Mouse (Mus musculus): Measurements from ENCODE around the gene Kcnh3.

The Kcnh3 gene

GRCm38 (mm10) chr15:99253175-99253479 lies 28.5 kb downstream of the Kcnh3 start:
- ChIA-PET POLR2A (interaction anchor here in 2 of 4 experiments (0.7 to 2.7 kb wide), 9 partner anchors 11 to 319 kb away, joined by 3 to 13 read pairs (median 4); partner anchors contain the start of genes Tmbim6 (in 1 of the 2), Tuba1b (in 1 of the 2) and Tuba1c (in 1 of the 2)), CTCF (interaction anchor here in 2 of 4 experiments (0.7 to 2.4 kb wide), 4 partner anchors 12 to 27 kb away, joined by 3 to 6 read pairs (median 5); no protein-coding TSS in a partner anchor)

GRCm38 (mm10) chr15:99253772-99254171 lies 29.1 kb downstream of the Kcnh3 start:
- ChIA-PET CTCF (interaction anchor here in 2 of 4 experiments (0.5 to 2.4 kb wide), 4 partner anchors 13 to 169 kb away, joined by 3 to 6 read pairs (median 4); no protein-coding TSS in a partner anchor), POLR2A (interaction anchor here in 3 of 4 experiments (0.6 to 2.7 kb wide), 6 partner anchors 11 to 636 kb away, joined by 3 to 13 read pairs (median 4); partner anchors contain the start of gene Tuba1b (in 1 of the 3))

DNA sequence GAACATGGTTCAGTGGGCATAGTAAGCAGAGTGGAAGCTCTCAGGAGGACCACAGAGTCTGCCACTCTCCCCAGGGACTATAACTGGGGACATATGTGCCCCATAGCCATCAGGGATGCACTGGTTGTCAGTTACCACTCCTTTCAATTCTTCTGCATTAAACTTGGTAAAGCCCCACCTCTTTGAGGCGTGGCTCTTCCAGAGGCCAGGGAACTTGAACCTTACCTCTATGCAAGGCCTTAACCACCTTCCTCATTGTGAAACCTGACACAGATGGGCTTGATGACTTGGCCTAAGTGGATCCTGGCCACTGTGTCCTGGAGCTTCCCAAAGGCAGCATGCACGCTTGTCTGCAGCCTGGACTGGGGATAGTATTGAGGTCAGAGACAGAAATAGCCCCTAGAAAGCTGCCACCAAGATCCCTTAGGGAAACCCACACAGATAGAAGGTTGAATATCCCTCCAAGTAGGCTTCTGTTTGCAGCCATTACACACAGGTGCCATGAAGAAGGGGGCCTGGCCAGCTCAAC lies 29.9 kb downstream of the Kcnh3 start:
- POLR2A ChIA-PET, result interaction anchor here in 2 of 4 experiments (0.5 to 2.7 kb wide), 4 partner anchors 11 to 321 kb away, joined by 3 to 13 read pairs (median 4); partner anchors contain the start of gene Tuba1b (in 1 of the 2)

DNA sequence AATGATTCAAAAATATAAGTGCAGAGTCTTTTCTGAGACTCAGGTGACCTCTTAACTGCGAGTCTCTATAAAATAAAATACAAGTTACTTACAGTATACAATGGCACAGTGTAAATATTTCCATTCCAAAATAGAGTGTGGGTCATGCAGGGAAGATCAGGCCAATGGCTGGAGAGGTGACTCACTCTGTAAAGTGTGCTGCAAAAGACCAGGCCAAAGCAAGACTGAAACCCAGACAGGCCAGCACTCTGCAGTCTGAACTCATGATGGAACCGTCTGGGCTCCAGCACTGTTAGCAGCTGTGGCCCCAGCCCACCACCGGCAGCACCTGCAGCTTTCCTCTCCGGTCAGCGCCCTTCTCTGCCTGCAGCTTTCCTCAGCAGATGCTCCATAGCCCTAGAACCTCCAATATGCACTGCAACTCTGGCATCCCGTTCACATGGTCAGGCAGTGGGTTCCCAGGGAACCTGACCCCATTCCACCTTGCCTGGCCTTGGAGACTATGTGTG lies 30.6 kb downstream of the Kcnh3 start:
- ChIA-PET CTCF (interaction anchor here in 1 of 4 experiments (2.4 kb wide), 1 partner anchor 15 kb away, joined by 6 read pairs; no protein-coding TSS in a partner anchor), POLR2A (interaction anchor here in 1 of 4 experiments (0.5 to 1.2 kb wide), 2 partner anchors 9 to 35 kb away, joined by 3 read pairs; no protein-coding TSS in a partner anchor)

More for the DNA sequence above, 29.9 kb downstream of the Kcnh3 start:
- CTCF ChIA-PET, result interaction anchor here in 2 of 4 experiments (0.5 to 2.4 kb wide), 2 partner anchors 14 to 87 kb away, joined by 5 to 6 read pairs; no protein-coding TSS in a partner anchor

- ChIA-PET POLR2A (interaction anchor here in 3 of 4 experiments (0.6 to 1.4 kb wide), 7 partner anchors 7 to 306 kb away, joined by 3 to 5 read pairs (median 3); partner anchors contain the start of genes Mcrs1 (in 1 of the 3) and Tuba1c (in 1 of the 3)), CTCF (interaction anchor here in 3 of 4 experiments (0.6 to 1.2 kb wide), 9 partner anchors 17 to 419 kb away, joined by 3 to 14 read pairs (median 3); partner anchors contain the start of genes Prpf40b (in 1 of the 3) and Troap (in 1 of the 3))
Measured at GRCm38 (mm10) chr15:99259167-99259729, 34.6 kb downstream of the Kcnh3 start.

DNA sequence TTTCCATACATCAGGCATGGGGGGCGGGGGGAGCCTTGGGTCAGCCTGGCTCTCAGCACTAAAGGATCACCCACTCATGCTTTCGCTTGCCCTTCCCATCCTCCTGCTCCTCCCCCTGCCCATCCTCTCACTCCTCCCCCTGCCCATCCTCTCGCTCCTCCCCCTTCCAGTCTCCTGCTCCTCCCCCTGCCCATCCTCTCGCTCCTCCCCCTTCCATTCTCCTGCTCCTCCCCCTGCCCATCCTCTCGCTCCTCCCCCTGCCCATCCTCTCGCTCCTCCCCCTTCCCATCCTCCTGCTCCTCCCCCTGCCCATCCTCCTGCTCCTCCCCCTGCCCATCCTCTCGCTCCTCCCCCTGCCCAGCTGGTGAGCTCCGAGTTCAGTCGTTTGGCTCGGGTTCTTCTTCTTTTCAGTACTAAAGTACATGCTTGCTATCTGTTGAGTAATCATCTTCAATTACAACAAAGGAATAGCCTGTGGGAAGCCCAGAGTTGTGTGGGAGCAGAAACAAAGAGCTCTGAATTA lies 35.1 kb downstream of the Kcnh3 start:
- ChIA-PET POLR2A (interaction anchor here in 3 of 4 experiments (0.6 to 1.7 kb wide), 21 partner anchors 8 to 1452 kb away, joined by 3 to 9 read pairs (median 3); partner anchors contain the start of genes Tuba1c (in 2 of the 3), Kcnh3 (in 1 of the 3), Mcrs1 (in 1 of the 3) and Tuba1b (in 1 of the 3)), CTCF (interaction anchor here in 3 of 4 experiments (0.6 to 1.2 kb wide), 12 partner anchors 18 to 419 kb away, joined by 3 to 14 read pairs (median 3); partner anchors contain the start of genes Prpf40b (in 1 of the 3) and Troap (in 1 of the 3))

DNA sequence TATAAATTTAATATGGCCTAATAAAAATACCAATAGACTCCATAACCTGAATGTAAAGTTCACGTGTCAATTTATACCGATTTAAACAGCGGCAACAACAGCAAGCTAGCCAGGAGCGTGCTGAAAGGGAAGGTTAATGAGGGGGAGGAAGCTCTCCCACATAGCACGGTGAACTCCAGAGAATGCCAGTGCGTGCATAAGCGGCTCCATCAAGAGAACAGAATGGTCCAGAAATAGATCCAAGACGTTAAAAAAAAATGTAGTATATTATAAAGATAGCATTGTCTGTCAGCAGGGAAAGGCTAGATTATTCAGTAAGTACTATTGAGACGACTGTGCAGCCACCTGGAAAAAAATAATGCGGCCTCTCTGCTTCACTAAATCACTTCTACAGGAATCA lies 38.0 kb downstream of the Kcnh3 start:
- CTCF ChIA-PET, result interaction anchor here in 1 of 4 experiments (0.6 kb wide), 1 partner anchor 222 kb away, joined by 3 read pairs; no protein-coding TSS in a partner anchor

GRCm38 (mm10) chr15:99264363-99264762 lies 39.7 kb downstream of the Kcnh3 start:
- POLR2A ChIA-PET, result interaction anchor here (0.7 to 2.1 kb wide), 15 partner anchors 10 to 673 kb away, joined by 3 to 10 read pairs (median 4); partner anchors contain the start of genes Prpf40b (in 1 of the 4) and Tuba1c (in 1 of the 4)

More for the DNA sequence above, 38.0 kb downstream of the Kcnh3 start:
- POLR2A ChIA-PET, result interaction anchor here in 1 of 4 experiments (0.9 to 1.2 kb wide), 3 partner anchors 10 to 21 kb away, joined by 3 to 4 read pairs (median 3); partner anchors contain the start of gene Mcrs1

GRCm38 (mm10) chr15:99265679-99266078 lies 41.0 kb downstream of the Kcnh3 start:
- ChIA-PET POLR2A (interaction anchor here in 3 of 4 experiments (0.6 to 2.1 kb wide), 19 partner anchors 8 to 236 kb away, joined by 3 to 8 read pairs (median 3); partner anchors contain the start of genes Tuba1c (in 2 of the 3), Kcnh3 (in 1 of the 3), Mcrs1 (in 1 of the 3) and Prpf40b (in 1 of the 3)), CTCF (interaction anchor here (0.6 to 3.7 kb wide), 47 partner anchors 9 to 842 kb away, joined by 3 to 23 read pairs (median 4); partner anchors contain the start of genes C1ql4 (in 1 of the 4), Dnajc22 (in 1 of the 4), Kcnh3 (in 1 of the 4) and Mcrs1 (in 1 of the 4))

More at GRCm38 (mm10) chr15:99264363-99264762, 39.7 kb downstream of the Kcnh3 start:
- CTCF ChIA-PET, result interaction anchor here in 3 of 4 experiments (0.6 to 3.7 kb wide), 13 partner anchors 12 to 271 kb away, joined by 3 to 23 read pairs (median 5); partner anchors contain the start of genes Dnajc22 (in 1 of the 3) and Mcrs1 (in 1 of the 3)

GRCm38 (mm10) chr15:99276095-99276494 lies 51.4 kb downstream of the Kcnh3 start:
- ChIA-PET CTCF (interaction anchor here in 1 of 4 experiments (0.5 kb wide), 1 partner anchor 141 kb away, joined by 3 read pairs; no protein-coding TSS in a partner anchor), POLR2A (interaction anchor here in 1 of 4 experiments (0.6 kb wide), 1 partner anchor 1109 kb away, joined by 3 read pairs; the partner anchor contains the start of gene Ccdc184)

DNA sequence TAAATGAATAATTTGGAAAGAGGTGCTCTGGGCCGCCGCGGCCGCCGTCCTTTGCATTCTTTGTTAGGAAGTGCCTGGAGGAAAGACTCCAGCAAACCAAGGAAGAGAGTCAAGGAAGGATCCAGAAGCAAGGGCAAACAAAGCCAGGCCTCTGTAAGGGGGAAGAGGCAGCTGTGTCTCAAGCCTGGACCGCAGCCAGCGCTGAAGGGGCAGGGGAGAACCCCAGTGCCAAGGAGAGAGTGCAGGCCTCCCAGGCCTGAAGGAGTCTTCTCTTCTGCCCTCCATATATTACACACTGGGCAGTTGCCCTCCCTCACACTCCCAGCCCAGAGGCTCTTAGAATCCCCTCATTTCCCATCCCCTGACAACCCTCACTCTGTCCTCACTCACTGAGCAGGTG lies 53.6 kb downstream of the Kcnh3 start:
- ChIA-PET CTCF (interaction anchor here in 1 of 4 experiments (0.5 kb wide), 1 partner anchor 491 kb away, joined by 3 read pairs; no protein-coding TSS in a partner anchor), POLR2A (no interaction called here)

DNA sequence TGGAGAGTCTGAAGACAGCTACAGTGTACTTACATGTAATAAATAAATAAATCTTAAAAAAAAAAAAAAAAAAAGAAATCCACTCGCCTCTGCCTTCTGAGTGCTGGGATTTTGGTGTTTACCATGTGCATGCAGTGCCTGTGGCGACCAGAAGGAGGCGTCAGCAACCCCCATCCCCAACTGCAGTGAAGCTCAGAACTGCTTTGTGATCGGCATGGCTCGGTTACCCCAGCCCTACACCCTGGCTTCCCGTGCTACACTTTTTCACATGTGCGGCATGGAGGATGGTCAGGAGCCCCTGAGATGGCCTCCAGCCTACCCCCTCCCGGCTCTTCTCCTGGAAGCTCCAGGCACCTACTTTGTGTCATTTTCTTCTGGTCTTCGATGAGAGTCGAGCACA lies 58.8 kb downstream of the Kcnh3 start:
- ChIA-PET CTCF (interaction anchor here (0.5 to 2.3 kb wide), 61 partner anchors 9 to 689 kb away, joined by 3 to 14 read pairs (median 4); partner anchors contain the start of genes Prpf40b (in 2 of the 4), C1ql4 (in 1 of the 4), Faim2 (in 1 of the 4) and Fam186b (in 1 of the 4)), POLR2A (interaction anchor here in 3 of 4 experiments (0.6 to 2.0 kb wide), 18 partner anchors 11 to 509 kb away, joined by 3 to 6 read pairs (median 4); partner anchors contain the start of genes Prpf40b (in 1 of the 3), Tmbim6 (in 1 of the 3), Troap (in 1 of the 3) and Tuba1c (in 1 of the 3))

DNA sequence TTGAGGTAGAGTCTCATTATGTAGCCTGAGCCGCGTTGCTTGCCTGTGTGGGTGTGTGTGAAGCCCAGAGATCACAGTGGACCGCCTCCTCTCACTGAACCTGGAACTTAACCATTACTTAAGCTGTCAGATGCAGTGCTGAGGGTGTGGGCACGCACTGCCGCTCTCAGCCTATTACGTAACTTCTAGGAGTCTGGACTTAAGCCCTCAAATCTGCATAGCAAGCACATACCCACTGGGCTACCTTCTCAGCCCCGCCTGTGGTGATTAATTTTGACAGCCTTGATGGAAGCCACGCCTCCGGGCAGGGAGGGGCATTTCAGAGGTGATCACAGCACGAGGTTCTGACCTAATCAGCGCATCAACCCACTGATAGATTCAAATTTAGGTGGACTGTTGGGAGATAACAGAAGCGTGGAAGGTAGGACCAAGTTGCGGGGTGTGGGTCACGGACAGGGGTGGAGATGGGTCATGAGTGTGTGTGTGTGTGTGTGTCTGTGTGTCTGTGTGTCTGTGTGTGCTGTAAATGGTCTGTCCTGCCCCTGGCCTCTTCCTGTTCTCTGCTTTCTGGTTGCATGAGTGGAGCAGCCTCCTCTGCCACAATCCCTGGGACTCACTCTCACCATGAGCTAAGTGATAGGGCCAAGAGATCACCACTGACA lies 60.0 kb downstream of the Kcnh3 start:
- ChIA-PET POLR2A (interaction anchor here in 3 of 4 experiments (0.7 to 1.7 kb wide), 3 partner anchors 88 to 252 kb away, joined by 3 read pairs; no protein-coding TSS in a partner anchor), CTCF (interaction anchor here in 3 of 4 experiments (0.7 to 2.2 kb wide), 6 partner anchors 12 to 243 kb away, joined by 3 to 5 read pairs (median 3); partner anchors contain the start of genes Faim2 (in 1 of the 3) and Fam186b (in 1 of the 3))

- ChIA-PET CTCF (interaction anchor here in 3 of 4 experiments (0.7 to 1.3 kb wide), 3 partner anchors 20 to 239 kb away, joined by 3 to 4 read pairs (median 3); no protein-coding TSS in a partner anchor), POLR2A (interaction anchor here in 1 of 4 experiments (0.7 kb wide), 1 partner anchor 253 kb away, joined by 3 read pairs; no protein-coding TSS in a partner anchor)
Measured at GRCm38 (mm10) chr15:99285189-99285535, 60.5 kb downstream of the Kcnh3 start.

- ChIA-PET POLR2A (interaction anchor here in 2 of 4 experiments (0.7 to 1.2 kb wide), 3 partner anchors 56 to 216 kb away, joined by 3 read pairs; partner anchors contain the start of gene Troap (in 1 of the 2)), CTCF (interaction anchor here in 1 of 4 experiments (0.7 kb wide), 1 partner anchor 176 kb away, joined by 3 read pairs; no protein-coding TSS in a partner anchor)
Measured at GRCm38 (mm10) chr15:99290586-99290985, 65.9 kb downstream of the Kcnh3 start.

Data from embryonic stem cell, embryonic (primary cell).